Mouse (Mus musculus): ENCODE measurements around the gene Flvcr2.

The Flvcr2 gene

DNA sequence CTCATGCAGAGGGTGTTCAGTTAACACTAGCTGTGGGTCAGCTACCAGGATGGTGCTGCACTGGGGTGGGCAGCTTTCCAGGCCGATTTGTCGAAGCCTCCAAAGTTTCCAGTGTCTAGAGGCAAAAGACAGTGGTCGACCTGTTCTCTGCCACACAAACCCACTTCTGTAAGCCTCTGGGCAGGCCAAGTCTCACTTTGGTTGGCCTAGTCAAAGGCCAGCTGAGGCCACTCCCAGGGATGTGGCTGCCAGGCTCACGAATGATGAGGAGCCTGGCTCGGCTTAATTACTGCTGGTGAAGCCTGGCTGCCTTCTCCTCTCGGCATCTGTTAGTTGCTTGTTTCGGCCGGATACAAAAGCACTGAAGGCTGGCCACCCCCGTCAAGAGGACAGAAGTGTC is 53.7 kb downstream of the Flvcr2 start:
- DNase-seq: peak; percentile 11

DNA sequence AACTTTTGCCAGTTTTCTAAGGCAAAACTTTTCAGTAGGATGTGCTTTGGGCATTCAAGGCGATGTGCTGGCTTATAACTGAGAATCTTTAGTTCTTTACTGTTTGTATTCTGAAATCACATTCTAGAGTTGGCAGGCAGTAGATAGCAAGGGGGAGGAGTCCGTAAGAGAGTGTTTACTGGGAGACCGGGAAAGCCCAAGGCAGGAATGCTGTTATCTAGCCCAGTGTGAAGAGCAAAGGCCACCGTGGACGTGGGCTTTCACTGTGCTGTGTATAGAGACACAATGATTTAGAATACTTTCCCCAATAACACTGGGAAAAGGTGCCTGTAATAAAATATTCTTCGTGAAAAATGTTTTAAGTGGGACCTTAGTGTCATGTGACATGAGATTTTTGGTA is 63.4 kb downstream of the Flvcr2 start:
- DNase-seq: peak; percentile 43

DNA sequence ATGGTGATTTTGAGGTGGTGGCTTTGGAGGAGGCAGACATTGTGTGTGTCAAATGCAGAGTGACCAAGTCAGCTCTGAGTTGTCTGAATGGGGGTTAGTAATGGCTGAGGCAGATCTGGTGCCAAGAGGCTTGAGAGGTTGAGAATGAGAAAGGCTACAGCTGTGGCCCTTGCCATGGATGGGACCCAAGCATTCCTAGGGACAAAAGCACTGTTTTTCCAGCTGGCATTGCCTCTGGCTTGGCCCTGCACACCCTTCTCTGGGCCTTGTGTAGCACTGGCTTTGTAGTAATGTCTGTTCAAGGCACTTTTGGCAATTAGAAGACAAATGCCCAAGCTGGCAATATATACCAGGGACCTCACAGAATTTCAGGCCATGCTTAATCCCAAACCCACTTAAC is 64.6 kb downstream of the Flvcr2 start:
- no peak for DNase-seq

DNA sequence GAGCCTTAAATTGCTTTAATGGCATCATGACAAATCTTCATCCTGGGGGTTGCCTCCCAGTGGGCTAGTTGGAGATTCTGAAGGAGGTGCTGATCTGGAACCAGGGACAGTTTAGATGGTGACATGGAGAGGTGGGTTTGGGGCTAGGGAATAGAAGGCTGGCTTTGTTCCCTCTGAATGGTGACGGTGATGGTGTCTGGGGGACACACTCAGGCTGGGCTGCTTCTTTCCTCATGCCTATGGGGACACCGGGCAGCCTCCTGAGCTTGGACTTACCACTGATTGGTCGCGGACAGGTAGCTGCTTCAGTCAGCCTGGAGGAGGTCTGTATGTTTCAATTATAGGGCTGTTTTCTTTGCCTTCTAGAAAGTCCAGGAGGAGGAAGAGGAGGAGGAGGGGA is 65.3 kb downstream of the Flvcr2 start:
- no peak for DNase-seq

DNA sequence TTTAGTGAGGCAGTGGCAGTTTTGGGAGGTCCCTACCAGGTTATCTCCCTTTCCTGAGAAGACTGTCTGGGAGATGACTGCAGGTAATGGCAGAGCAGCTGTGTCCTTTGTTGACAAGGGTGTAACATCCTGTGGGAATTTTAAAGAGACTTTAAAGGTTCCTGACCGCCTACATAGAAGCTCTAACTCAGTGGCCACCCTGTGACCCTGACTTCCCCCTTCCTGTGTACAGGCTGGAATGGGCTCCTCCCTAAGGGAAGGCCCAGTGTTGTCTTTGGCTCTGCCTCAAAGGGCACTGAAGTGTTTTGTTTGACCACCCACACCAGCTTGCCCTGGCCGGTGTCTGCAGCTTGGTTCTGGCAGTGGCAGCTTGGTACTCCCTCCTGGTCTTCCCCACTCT is 67.3 kb downstream of the Flvcr2 start:
- peak; percentile 82 for DNase-seq

DNA sequence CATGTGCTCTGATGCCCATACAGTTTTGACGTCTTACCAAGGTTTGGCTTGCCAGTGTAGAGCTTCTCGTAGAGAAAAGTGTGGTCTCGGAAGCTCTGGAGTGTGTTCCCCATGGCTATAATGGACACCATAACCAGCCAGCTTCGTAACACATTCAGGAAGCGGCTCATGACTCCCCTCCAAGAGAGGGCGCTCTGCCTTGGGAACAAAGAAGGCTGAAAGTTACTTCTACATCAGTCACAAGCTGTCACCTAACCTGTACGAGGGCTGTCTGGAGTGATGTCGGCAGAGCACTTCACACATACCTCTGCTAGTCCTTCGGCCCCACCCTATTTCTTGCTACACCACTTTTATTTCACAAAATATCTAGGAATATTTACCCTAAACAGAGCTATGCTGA is 75.7 kb downstream of the Flvcr2 start:
- peak; percentile 53 for DNase-seq

- DNase-seq: peak; percentile 95
These were observed 78.3 kb downstream of the Flvcr2 start, which contains the start of the genes Erg28 and Ttll5 for GRCm38 (mm10) chr12:85824438-85825264. TSS of gene Erg28 (minus strand) at chr12:85824550. TSS of gene Ttll5 (plus strand) at chr12:85824659.

- no peak for DNase-seq
These were observed 79.0 kb downstream of the Flvcr2 start for GRCm38 (mm10) chr12:85825361-85825760.

DNA sequence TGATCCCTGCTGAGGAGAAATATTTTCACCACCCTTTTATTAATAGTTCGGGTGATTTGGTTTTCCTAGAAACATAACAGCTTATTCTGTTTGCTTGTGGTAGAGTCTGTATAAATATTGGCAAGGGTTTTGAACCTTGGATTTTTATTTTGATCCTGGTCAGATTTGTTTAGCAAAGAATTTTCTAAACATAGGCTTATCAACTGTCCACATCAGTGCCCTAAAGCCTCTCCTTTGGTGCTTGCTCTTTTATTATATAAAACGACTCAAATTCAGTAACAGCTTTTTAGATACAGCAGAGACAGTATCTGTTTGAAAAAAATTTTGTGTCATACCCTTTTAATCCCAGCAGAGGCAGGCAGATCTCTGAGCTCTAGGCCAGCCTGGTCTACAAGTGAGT is 79.5 kb downstream of the Flvcr2 start:
- no peak for DNase-seq

DNA sequence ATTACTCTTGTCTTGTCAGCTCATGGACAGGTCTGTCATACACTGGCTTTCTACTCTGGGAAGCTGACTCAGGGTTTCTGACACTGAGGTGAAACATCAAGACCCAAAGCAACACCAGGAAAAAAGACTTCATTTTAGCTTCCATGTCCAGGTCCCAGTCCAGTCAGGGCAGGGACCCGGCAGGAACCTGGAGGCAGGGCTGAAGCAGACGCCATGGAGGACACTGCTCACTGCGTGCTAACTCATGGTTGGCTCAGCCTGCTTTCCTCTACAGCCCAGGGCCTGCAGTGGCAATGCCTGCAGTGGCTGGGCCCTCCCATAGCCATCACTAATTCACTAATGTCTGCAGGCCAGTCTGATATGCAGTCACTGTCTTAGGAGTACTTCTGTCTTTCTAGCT is 82.5 kb downstream of the Flvcr2 start:
- DNase-seq: no peak

- no peak for DNase-seq
These were observed 83.5 kb downstream of the Flvcr2 start for GRCm38 (mm10) chr12:85829866-85830265.

- DNase-seq: peak; percentile 40
These were observed 84.4 kb downstream of the Flvcr2 start for GRCm38 (mm10) chr12:85830691-85831090.

- no peak for DNase-seq
These were observed 88.2 kb downstream of the Flvcr2 start for GRCm38 (mm10) chr12:85834543-85834942.

DNA sequence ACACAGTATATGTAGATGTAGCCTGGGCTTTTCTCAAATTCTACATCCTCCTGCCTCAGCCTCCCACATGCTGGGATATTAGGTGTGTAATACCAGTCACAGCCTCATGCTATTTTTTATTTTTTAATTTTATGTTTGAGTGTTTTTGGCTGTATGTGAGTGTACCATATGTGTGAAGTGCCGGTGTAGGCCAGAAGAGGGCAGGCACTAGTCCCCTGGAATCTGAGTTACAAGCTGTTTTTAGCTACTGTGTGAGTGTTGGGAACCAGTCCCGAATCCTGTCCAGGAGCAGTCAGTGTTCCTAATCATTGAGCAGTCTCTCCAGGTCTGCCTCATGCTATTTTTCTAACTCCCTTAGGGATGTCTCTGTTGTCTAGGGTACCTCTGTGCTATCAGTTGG is 91.4 kb downstream of the Flvcr2 start:
- no peak for DNase-seq

GRCm38 (mm10) chr12:85839371-85840000 is 93.1 kb downstream of the Flvcr2 start:
- DNase-seq: no peak

GRCm38 (mm10) chr12:85848164-85848958 is 102.0 kb downstream of the Flvcr2 start:
- peak; percentile 78 for DNase-seq

- no peak for DNase-seq
These were observed 104.3 kb downstream of the Flvcr2 start for GRCm38 (mm10) chr12:85850661-85851060.

DNA sequence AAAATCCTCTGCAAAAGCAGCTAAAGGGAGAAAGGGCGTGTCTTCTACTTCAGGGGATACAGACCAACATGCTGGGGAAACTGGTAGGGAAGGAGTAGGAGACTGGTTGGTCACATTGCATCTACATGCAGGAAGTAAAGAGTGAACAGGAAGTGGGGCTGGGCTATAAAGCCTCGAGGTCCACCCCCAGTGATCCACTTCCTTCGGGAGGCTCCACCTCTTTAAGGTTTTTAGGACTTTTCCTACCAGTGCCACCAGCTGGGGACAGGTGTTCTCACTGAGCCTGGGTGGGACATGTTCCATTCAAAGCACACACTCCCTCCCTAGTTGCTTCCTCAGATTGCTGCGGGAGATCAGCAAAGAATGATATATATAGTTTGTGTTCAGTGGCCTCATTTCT is 107.5 kb downstream of the Flvcr2 start:
- peak; percentile 27 for DNase-seq

- peak; percentile 78 for DNase-seq
These were observed 107.9 kb downstream of the Flvcr2 start for GRCm38 (mm10) chr12:85854271-85854670.

DNA sequence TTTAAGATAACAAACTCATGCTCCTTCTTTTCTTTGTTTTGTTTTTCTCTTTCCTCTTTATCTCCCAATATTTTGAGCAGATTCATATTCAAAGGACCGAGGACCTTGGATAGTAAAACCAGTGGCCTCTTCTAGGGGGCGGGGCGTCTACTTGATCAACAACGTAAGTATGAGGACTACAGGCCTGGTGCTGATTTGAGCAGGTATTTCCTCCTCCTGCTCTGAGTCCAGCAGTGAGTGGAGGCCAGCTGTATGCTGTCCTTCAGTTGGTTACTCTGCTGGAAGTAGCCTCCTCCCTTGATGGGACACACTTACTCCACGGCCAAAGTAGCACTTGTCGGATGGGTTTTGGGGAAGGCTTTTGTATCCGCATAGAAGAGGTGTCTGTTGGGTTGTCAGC is 111.0 kb downstream of the Flvcr2 start:
- DNase-seq: no peak

DNA sequence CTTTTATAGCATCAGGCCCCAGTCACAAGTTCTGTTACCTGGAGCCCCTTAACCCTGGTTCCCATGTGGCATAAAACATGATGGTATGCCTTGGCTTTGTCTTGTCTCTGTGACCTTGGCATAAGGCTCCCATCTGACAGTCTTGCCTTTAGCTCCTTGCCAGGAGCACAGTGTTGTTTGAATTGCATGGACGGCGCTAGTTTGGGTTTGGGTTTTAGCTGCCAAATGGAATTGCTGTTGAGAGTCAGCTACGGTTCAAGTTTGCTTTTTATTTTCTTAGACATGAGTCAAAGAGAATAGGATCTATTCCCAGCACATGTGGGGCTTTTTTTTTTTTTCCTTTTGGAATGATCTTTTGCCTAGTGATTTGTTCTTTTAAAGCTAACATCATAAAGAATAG is 112.8 kb downstream of the Flvcr2 start:
- peak; percentile 73 for DNase-seq

GRCm38 (mm10) chr12:85859511-85860189 is 113.3 kb downstream of the Flvcr2 start:
- DNase-seq: peak; percentile 36

DNA sequence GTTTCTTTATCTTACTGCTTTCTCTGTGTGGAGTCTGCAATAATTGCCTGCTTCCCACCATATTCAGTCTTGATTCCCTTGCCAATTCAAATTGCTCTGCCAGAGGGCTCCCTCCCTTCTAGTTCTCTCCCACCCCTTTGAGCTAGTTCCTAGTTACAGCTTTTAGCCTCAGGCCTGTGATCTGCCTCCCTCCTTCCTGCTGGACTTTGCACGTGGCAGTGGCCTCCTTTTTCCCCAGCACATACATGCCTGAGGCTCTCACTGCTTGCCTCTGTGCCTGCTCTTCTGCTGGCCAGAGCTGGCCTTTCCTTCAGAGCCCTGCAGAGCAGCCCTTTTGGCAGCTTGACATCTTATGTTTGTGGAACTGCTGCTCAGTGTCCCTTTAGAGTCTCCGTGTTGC is 116.2 kb downstream of the Flvcr2 start:
- peak; percentile 54 for DNase-seq
